Mouse (Mus musculus) embryo, embryonic 10 days (tissue): ENCODE data around the gene Ttc36.

Experiments
- DNase-seq: peaks from one replicate; pipeline ENCODE4 v3.0.0-alpha.2; 2015; ENCODE audit warnings: low spot score

The Ttc36 gene

DNA sequence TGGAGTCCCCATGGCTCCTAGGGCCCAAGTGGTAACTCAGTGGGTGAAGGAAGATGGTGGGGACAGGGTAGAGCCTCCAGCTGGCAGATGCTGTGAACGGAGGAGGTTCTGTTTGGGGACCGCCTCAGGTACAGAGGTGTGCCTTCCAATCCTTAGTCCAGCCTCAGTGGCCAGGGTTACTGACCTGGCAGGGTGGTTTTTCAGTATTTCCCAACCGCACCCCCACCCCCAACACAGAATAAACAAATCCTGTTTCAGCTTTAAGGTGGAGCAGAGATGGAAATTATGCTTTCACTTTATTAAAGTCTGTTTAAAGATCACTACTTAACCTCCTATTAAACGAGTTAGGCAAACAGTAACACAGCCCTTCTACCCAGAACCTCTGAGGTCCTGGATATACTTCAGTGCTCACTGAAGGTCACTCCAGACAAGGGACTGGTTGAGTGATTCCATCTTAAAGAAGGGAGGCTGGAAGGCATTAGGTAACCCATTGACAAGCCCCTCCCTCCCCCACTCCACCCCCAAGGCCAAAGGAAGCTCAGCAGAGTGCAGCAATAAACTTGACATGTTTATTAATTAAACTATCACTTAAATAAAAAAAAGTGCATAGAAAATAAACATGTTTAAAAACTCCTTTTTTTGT lies at the start of gene Ttc36:
Gene Ttc36 (minus strand): TSS at position 265 of the 643 bp plus-strand sequence.
- DNase-seq = no peak

DNA sequence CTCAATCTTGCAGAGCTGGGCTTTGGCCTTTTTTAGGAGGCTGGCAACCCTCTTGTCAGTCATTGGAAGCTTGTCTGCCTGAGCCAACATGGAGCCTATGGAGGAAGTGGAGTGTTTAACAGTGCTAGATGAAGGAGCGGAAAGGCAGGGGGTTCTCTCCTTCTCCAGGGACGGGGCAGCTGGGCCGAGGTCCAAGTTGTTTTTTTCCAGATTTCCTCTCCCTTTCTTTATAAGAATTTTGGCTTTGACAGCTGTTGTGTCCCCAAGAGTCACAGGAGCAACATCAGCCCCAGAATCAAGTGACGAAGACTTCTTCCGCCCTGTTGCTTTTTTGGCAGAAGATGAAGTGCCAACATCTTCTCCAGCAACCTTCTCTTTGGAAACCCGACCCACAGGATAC lies 44.6 kb upstream of the Ttc36 start:
- DNase-seq = no peak

DNA sequence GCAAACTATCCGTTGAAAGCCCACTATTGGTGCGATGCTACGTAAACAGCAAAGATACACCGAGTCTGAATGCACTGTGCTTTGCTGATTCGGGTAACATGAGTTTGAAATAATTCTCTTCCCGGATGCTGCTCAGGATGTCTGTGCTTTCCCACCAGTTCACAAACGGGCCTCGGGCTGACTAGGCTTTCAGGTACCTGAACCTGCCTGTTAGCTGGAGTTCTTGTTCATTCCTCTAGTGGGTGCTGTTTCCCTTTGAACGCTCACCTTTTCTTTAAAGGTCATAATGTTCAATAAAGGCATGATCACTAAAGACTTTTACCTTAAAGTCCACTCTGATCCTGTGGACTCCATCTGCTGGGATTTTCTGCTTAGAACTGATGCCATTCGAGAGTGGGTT lies 38.4 kb upstream of the Ttc36 start:
- DNase-seq = no peak

DNA sequence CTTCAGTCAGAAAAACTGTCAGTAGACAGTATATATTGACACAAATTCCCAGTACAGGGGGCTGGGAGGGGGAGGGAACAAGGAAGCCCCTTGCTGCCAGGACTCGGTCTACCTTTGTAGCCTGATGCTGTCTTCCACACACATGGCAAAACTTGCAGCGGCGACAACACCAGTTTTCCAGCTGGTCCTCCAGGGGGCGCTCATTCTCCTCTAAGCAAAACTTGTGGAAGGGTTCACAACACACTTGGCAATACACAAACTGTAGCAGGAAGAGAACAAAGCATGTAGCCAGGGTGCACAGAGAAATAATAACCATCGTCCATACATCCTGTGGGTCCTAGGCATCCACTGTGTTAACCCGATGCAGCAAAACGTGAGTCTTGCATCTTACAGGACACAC lies 33.6 kb upstream of the Ttc36 start:
- DNase-seq = peak; percentile 70

DNA sequence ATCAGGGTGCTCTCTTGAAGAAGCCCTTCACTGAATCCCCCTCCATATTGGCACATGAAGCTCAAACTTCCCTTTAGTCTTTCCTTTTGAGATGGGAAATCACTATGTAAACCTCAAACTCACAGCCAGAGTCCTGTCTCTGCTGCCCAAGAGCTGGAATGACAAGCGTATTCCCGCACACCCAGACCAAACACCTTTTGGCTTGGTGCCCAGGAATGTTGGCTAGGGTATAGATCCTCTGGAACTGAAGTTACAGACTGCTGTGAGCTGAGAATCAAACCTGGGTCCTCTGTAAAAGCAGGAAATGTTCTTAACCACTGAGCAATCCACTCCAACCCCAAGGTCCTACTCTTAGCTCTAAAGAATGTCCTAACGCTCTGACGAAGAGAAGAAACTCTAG lies 29.5 kb upstream of the Ttc36 start:
- no peak for DNase-seq

DNA sequence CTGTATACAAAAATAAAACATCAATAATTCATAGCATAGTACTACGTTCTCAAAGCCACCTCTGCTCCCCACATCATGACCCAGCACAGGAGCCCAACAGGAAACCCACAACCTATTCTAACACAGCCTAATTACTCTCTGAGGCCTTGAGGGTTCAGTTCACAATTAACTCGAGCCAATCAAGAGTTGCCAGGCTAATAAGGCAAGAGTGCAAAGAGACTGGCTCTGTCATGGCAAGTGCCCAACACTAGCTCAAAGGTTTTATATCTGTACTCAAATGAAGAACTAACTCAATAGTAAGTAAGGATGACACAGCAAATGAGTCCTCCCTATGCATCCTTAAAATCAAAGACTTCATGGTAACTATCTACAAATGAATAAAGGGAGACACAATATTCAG lies 27.6 kb upstream of the Ttc36 start:
- DNase-seq = no peak

DNA sequence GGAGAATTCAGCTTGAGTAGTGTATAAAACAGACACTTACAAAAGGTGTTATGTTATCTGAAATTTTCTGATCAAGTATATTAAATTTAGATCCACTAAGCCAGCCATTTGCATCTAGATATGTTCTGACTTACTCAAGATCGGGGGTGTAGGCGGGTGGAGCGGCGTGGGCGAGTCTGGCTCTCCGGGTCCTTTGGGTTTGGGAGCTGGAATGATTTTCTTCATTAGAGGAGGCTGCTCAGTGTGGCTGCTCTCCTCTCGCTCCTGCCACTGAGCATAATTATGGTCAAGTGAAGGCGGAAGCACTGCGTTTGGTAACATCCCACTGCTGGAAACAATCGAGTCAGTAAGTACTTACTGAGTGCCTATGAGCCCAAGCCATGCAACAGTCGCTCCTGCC lies 26.1 kb upstream of the Ttc36 start:
- DNase-seq = no peak

DNA sequence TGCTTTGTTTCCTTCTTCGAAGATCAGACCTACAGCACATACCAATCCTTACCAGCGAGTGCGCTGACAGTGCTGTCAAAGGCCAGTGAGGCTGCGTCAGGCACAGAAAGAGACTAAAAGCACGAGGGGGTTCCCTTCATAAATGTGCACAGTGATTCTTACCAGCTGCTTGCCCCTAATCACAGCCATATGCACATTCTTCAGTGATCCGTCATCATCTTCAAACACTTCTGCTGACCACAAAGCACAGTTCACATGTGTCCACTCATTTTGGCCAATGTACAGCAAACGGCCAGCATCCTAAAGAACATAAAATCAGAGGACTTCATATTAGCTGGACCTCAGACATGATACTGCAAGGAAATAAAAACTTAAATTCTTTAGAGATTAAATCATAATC lies 23.8 kb upstream of the Ttc36 start:
- DNase-seq = peak; percentile 23

DNA sequence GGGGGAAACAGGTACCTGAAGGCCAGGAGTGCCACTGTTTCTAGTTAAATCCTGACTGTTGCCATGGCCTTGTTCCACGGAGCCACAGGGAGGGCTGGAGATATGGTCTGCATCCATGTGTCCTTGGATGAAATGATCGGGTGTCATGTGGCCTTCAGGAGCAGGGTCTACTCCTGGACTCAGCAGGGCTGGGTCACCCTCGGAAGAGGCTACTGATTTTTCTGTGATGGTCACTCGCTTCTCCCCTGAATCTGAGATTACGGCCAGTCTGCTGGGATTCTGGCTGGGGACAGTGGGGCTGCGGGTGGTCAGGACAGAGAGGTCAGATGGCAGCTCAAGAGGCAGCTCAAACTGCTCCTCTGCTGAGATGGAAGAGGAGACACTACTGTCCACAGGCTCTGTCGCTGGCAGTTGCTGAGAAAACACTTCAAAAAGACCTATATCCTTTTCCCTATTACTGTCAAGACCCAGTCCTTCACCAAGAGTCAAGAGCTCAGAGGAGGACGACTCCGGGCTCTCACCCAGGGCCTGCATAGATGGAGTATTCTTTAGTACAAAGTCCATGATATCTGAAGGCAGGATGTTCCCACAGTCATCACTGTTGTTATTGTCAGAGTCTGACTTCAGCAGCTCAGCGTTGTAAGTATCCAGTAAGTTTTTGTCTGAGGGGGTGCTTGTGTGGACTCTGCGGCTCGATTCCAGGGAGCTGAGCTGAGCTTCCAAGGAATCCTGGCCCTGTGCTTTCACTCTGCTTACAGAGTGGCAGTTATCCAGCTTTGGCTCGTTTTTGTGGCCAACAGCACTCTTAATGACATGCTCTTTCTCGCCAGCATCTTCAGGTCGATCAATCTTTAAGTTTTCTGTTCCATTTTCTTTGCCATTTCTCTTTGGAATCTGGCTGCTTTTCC lies 17.3 kb upstream of the Ttc36 start:
- DNase-seq = no peak

DNA sequence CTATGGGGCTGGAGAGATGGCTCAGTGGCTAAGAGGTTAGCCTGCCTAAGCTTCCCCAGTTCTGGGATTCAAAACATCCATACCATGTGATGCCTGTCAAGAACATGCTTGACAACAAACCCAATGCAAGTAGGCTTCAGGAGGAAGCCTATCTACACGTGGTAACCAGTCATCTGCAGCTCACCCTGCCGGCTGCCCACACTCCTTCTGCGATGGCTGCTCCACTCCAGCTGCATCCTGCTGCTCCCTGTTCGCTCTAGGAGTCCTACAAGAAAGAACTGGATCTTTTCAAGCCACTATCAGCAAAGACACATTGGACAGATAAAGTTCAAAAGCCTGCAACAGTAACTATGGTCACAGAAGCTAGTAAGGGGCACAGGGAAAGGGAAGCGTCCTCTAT lies 14.7 kb upstream of the Ttc36 start:
- DNase-seq = no peak

DNA sequence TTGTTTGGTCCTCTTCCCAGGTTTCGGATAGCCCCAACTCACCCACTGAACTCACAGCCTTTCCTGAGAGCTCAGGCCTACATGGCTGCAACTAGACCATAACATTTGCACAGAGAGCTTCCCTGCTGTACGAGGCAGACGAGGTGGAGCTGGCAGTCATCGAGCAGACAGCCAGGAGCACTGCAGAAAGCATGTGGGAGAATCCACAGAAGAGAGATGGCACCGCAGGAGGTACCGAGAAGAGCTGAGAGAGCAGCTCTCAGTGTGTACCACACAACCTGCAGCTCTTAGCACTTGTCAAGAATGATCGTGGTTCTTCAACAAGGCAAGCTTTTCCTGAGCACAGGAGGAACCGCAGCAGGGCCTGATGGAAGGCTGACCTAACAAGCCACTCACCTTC lies 11.3 kb upstream of the Ttc36 start:
- no peak for DNase-seq

DNA sequence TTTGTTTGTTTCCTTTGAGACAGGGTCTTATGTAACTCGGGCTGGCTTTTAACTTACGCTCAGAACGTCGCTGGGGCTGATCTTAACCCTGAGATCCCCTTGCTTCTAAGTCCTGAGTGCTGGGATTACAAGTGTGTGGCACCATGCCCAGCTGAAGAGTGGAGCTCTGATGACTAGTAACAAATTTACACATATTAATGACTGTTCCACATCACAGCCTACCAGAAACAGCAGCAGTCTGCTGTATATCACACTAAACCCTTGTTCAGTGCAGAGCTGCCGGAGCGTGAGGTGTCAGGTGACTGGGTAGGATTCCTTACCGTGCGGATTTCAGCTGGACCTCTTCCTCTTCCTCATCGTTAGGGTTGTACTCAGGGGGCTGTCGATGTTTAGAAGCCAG lies 7.4 kb upstream of the Ttc36 start:
- no peak for DNase-seq

DNA sequence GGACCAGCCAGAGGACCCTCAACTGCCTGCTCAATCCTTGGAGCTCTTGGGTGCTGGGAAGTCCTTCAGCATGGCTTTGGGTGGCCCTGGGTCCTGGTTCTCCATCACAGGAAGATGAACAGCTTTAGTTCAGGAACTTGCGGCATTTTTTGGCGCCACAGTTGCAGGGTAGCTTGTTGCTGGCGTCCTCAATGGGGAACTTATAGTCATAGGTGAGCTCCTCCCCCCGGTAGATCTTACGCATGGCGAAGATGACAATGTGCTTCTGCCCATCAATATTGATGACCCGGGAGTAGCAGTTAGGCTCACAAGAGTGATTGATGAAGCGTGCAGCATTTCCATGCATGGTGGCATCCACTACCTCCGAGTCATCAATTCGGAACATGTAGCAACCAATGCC lies 4.9 kb upstream of the Ttc36 start:
- DNase-seq = no peak

DNA sequence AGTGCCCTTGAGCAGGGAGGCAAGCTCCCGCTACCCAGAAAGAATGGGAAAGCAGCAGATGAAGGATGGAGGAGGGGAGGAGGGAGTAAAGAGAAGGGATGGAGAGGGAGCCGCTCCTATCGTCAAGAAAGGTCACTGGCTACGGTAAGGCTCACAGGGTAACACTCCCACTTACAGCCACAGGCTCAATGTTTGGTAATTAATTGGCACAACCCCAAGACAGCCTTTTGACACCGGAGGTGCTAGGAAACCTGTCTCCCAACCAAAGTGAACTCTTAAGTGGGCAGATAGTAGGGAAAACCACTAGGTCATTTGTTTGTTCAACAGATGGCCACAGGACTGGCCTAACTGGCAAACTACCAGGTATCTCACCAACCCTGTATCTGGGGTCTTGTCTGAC lies 4.3 kb upstream of the Ttc36 start:
- DNase-seq = no peak

DNA sequence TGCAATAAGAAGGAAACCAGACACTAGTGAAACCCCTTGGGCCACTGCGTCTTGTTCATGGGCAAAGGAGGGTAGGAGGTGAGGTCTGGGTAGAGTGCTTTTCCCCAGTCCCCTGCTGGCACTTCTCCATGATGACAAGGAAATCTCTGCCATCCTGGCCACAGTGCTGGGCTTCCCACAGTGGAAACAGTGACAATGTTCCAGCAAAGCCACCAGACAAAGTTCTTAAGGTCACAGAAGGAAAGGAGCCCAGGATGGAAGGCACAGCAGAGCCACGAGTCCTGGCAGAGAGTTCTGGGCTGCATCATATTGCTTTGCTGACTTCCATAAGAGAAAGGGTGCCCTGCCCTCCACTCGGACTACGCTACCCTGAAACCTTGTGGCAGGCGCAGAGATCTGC lies 2.7 kb upstream of the Ttc36 start:
- no peak for DNase-seq

DNA sequence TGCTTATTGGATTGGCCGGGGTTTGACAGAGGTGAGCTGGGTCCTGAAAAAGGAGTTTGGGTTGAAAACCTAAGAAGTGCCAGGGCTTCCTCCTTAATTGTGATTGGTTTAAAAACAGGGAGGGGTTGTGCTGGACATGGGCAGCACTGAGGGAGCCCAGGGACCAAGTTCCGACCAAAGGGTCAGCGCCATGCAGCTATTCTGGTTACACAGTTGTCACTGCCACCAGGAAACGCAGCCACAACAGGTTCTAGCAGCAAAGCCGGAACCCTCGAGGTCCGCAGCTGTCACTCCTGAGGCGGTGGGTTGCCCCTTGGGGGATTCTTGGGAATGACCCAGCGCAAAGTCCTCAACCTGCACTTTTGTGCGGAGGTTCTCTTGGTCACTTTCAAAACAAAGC lies 1.8 kb upstream of the Ttc36 start:
- DNase-seq = no peak

DNA sequence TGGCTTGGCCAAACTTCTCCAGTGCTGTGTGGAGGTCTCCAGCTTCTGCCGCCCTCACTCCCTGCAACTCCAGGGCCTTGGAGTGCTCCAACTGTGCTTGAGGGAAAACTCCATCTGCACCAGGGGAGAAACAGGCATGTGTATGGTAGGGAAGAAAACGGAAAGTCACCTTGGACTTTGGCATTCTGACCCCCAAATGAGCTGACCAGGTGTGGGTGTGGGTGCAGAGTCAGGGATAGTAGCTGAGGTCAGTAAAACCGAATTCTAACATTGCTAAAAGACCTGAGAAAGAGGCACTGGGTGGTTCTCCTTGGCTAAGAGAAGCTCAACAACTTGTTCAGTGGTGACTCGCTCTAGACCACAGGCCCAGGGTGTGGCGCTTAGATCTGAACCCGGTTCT lies 1.2 kb downstream of the Ttc36 start:
- DNase-seq = no peak

DNA sequence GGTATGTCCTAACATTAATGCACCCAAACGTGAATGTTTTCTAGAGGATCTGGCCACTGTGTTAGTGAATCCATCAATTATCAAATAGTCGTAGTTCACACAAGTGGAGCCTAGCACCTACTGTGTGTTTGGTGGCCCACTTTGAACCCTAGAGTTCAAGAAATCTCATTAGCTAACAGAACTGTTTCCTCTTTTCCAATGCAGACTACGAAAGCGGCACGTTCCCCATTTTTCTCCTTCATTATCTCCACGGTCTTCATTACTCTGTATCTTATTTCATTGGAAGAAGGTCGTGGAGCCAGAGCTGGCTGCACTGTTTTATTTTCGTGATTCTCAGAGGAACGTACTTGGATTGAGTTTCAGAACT lies 2.9 kb downstream of the Ttc36 start:
- DNase-seq = no peak

DNA sequence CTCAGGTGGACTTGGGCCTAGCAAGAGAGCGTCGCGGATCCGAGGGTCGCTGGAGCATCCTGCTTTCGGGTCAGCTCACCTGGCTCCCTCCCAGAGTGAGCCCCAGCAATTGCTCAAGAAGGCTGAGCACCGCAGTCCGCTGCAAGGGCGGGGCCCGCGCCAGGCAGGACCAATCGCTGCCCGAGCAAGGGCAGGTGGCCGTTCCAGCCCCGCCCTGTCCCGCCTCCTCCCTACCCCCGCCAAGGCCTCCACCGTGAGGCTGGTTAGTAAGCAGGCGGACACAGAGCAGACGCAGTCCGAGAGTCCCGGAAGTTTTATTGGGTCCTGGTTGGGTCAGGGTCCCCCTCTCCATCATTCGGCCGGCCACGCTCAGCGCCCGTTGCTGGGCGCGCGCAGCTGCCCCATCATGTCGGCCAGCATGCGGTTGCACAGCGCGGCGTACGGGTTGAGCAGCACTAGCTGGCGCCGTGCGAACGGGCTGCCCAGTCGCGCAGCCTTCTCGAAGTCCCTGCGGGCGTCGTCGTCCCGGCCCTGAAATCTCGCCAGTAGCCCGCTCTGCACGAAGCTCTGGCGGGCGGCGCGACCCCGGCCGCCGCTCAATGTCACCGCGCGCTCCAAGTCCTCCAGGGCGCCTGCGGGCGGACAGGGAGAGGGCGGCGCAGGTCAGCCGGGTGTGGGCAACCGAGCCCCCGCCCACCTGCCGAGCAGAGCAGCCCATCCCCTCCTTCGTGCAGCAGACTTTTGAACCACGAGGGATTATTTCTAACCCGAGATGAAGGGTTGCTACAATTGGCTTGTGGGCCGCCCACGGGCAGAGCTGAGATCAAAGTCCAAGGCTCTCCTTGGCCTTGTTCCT lies 3.5 kb downstream of the Ttc36 start, which contains the start of gene Tmem25:
Gene Tmem25 (minus strand): TSS at position 206 of the 856 bp plus-strand sequence.
- DNase-seq = peak; percentile 88

DNA sequence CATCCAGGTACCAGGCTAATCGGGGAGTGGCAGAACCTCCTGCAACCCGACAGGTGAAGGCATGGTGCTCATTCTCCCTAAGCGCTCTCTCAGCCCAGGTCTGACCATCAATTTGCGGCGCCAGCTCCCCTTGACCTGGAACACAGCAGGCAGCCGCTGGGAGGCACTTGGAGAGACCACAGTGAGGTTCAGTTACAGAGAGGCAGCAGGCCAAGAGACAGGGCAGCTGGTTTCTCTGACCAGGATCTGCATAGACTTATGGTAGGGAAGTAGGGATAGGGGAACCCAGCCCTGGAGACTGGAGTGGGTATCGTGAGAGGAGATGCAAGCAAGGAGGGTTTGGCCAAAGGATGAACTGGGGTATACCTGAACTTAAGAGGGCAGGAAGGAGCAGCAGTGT lies 4.6 kb downstream of the Ttc36 start:
- DNase-seq = no peak

DNA sequence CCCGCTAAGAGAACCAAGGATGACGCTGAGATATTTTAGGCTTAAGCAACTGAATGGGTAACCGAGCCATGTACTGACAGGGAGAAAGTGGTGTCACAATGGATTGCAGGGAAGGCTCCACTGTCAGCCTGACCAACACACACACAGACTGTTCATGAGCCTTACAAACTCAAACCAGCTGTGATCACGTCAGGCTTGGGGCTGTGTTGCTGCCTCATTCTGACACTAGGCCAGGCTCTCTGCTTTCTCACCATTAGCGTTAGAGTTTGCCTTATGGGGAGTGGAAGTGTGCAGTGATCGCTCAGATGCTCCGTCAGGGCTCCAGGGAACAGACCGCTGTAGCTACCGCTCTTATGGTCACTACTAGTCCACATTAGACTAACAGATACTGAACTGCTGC lies 10.0 kb downstream of the Ttc36 start:
- peak; percentile 16 for DNase-seq

DNA sequence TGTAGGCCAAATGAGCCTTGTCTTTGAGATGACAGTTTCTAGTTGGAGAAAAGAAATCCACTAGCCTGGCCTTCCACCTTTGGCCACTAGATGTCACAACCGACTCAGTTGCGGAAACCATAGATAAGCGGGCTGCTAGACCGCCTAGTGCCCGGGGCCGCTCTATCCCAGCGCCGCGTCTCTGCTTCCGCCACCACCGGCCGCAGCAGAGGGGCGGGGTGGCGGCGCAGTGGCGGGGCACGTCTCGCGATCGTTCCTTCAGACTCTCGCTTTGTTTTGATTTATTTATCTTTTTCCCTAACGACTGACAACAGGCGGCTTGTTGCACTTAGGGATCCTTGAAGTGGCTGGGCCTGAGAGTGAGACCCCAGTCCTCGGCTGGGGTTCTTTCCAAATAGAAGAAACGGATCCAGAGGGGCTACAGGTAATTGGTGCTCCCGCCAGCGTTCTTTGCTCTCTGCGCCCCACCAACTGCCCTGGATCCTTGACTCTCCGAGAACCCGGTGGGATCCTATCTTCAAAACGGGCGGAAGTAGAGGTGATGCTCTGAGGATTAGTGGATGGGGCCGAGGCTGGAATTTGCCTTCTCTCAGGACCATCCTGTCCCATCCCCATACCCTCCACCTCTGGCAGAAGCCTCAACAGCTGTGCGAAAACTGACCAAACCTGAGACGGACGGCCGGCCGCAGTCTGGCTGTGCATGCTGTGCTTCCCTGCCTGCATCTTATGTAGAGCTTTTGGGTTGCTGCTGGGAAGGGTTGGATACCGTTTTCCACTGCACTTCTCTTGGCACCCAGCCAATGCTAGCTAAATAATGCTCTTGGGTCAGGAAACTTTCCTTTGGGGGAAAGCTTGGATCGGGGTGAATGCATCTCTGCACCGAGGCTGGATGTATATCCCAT lies 29.9 kb downstream of the Ttc36 start:
- DNase-seq = peak; percentile 97
